Mouse (Mus musculus) adrenal gland, postnatal 36 days (tissue): ENCODE measurements around the gene Spata17. TPM values are rescaled to one million over a fixed set of nuclear protein-coding genes. Genes with fewer than 3 reads are reported as not detected.
"Not testable (repeated sequence)": the region's sequence is repeated elsewhere in the genome, so short reads cannot be mapped to it uniquely, and the experiment has no call there.

ENCODE experiments used
- DNase-seq, 2 experiments: peaks; one replicate each; pipeline ENCODE4 v3.0.0; 2021; ENCODE audit warnings: mixed read lengths in 1 of 2
- total RNA-seq, 2 experiments: library from RNA; stranded (reverse); gene quantifications; 2 replicates each; pipeline ENCODE4 v1.2.3; 2021

Gene Spata17
- total RNA-seq, 2 experiments from 2014 or later: 0.60 to 0.82 TPM

GRCm38 (mm10) chr1:187175991-187176390, 39.3 kb downstream of the Spata17 start:
- DNase-seq: no peak

- no peak for DNase-seq
Observed at GRCm38 (mm10) chr1:187170361-187170760, 44.9 kb downstream of the Spata17 start.

- no peak for DNase-seq
Observed at GRCm38 (mm10) chr1:187169646-187170045, 45.6 kb downstream of the Spata17 start.

- DNase-seq: peak in 1 of 2 experiments; percentile 2
Observed at GRCm38 (mm10) chr1:187163571-187163970, 51.7 kb downstream of the Spata17 start.

DNA sequence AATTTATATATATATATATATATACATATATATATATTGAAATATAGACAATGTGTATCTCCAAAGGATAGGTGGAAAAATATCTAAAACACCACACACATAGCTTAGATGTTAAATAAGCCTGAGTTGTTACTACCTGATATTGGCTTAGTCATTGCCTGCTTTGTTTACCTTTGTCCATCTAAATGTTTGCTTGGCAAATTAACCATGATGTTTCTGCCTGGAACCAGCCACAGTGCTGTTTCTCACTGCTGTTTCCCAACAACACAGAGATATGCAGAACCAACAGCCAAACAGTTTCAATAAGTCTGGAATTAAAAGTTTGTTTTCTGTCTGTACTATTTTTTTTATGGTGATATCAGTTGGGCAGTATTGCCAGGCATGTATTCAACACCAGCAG, 59.6 kb downstream of the Spata17 start:
- no peak for DNase-seq

DNA sequence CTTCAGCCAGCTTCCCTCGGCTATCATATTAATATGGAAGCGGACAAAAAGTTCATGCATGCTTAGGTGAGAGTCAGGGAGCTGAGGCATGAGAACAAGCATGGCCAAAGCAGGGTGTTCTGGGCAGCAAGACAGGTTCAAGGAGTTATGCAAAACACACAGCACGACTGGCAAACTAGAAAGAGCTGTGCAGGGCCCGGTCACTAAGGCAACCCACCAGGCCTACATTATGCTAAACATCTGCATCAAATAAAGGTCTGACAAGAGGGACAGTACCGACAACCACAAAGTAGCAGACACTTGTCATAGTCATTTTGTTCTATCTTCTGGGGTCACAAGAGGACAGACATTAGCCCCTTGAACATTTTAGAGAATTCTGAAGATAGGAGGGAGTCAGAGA, 61.6 kb downstream of the Spata17 start:
- DNase-seq: no peak

DNA sequence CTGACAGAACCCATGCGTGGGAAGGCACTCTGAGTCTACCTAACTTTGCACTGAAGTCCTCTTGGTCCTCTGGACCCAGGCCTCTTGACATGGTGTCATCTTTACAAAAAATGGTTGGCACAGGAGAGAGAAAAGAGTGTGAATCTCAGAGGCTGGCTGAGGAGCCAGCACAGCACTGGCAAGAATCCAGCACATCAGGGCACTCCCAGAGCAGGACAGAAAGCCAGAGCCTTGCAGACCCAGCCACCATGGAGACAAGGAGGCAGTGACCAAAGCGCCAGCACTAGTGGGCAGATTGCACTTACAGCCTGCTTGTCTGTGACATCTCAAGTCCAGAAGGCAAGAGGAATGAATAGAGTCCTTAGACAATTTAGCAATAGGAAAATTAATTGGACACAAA, 62.7 kb downstream of the Spata17 start:
- DNase-seq: no peak

DNA sequence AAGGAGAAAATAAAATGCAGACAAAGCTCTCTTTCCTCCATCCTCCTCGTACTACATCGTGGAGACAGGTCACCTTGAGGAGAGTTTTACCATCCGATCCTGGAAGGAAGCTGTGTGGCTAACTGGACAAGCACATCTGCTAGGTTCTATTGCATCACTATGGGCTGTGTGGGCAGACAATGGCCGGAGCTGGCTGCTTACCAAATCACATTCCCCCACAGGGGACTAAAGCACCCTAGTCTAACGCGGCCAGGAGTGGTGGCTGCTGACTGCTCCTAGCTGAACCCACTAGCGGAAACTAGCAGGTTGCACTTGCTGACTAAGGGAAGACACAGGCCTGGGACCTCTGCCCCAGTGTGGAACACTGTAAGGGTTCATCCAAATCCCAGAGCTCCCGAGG, 72.3 kb downstream of the Spata17 start:
- no peak for DNase-seq

DNA sequence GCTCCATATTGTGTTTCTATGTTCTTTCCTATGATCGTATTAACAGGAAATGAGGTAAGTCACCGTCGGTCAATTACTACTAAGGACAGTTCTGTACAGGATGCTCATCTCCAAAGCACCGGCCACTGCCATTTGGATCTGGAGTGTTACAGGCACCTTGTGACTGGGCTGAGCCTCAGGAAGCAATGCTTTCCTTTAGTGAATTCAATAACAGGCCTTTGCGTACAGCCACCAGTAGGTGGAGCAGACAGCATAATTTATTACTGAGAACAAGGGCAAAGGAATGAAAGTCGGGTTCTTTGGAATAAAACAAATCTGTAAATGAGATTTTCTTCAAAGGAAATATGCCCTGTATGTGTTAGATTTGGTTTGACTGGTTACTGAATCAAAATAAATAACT, 77.8 kb downstream of the Spata17 start:
- DNase-seq: peak; percentile 36 to 63

DNA sequence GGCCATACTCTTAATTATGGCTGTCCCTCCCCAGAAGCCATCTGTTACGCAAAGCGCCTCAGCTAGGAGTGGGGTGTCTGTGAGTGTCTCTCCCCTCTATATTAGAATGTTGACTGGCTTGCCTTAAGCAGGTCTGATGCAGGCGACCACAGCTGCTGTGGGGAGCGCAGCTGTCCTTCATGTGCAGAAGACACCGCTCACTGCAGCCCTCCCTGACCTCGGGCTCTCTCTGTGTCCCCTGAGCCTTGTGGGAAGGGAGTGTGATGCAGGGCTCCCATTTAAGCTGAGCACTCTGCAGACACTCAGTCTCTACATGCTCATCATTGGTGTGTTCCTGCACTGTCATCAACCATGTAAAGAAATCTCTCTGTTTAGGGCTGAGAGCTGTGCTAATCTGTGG, 79.4 kb downstream of the Spata17 start:
- no peak for DNase-seq

DNA sequence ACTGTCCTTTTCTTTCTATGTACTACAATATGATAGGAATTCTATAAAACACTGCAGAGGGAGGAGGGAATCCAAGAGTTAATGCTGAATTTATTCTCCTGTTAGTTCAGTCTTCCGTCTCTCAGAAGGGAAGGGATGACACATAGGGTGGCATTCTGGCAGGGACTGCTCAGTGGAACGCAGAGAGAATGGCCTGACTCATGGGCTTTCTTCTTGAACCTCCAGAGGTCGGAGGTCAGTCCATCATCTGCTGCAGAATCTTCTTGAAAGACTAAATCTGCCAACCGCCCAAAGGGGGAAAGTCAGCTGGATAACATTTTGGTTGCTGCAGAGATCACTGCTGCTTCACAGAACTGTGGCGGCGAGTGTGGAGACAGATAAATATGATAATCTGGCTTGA, 81.4 kb downstream of the Spata17 start:
- DNase-seq: peak in 1 of 2 experiments; percentile 27

DNA sequence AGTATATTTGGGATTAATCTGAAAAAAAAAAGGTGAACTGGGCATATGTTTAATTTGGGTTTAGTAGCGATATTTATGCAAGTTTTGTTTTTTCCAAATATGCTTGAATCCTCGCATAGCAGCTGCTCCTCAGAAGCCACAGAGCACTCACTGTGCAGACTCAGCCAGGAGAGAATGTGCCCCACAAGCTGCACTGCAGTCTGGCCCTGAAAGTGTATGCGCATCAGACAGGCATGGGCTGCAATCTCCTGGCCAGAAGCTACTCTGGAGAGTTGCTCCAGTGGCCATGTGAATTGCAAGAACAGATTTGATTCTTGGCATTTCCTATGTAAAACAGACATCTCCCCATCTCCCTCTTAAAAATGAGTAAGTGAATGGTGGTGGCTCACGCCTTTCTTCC, 82.9 kb downstream of the Spata17 start:
- no peak for DNase-seq

DNA sequence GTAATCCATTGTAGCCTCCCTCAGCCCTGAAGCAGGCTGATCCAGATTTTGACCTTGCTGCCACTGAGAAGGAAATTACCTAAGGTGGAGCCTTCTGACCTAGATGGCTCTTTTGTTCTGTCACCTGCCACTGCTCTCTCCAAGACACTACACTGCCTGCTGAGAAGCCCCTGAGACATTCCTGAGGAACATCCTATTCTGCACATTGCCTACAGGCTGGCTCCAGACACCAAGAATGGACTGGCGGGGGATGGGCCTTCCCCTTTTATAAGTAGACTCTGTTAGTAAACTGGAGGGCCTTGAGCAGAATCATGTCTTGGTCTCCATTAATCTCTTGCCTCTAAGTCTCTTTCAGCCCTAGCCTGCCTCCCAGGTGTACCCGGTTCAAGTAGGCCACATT, 87.7 kb downstream of the Spata17 start:
- not testable (repeated sequence) for DNase-seq

GRCm38 (mm10) chr1:187125733-187126132, 89.5 kb downstream of the Spata17 start:
- no peak for DNase-seq

DNA sequence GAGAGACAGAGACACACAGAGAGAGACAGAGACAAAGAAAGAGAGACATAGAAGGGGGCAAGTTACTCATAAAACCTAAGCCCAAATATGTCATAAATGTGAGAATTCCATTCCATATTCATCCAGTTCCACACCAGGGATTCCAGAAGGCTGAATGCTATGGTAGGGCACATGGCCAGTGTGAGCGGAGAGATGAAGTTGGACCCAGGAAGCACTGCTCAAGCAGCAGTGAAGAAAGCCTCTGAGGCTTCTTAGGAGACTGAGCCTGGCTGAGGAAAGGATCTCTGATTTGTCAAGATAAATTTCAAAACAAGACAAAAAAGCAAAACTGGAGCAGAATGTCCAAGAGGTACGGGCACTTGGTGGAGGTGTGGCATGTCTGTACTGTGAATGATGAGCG, 90.3 kb downstream of the Spata17 start:
- DNase-seq: no peak

DNA sequence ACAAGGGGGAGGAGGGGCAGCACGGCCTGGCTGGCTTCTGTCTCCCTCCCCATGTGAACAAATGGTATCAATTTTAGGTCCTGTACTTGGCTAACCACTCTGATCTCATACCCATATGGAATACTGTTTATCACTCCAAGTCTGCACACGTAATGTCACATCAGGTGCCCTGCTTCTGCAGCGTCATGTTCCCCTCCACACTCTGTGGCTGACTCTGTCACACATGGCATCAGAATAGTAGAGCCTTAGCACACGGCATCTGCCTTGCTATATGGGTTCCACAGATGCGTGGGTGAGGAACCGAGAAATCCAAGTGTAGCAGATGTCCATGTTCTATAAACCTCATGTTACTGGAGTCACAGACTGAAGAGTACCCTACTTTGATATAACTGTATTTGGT, 96.0 kb downstream of the Spata17 start:
- DNase-seq: no peak

DNA sequence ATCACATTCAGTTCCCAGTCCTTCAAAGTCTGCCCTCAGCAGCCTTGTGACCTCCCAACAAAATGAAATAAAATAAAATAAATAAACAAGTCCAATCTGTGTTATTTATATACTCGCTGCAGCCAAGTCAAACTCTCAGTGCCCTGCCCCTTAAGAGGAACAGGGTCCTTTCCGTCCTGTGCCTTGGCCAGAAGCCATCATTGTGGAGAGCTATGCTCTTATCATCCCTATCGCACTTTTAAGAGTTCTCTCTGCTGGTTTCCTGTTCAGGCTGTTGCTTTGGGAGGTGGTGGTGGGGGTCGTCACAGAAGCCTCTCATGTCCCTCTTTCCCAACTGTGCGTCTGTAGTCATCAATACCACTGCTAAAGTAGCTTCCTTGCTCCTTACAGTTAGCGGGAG, 97.2 kb downstream of the Spata17 start:
- no peak for DNase-seq

GRCm38 (mm10) chr1:187113716-187114115, 101.5 kb downstream of the Spata17 start:
- no peak for DNase-seq

DNA sequence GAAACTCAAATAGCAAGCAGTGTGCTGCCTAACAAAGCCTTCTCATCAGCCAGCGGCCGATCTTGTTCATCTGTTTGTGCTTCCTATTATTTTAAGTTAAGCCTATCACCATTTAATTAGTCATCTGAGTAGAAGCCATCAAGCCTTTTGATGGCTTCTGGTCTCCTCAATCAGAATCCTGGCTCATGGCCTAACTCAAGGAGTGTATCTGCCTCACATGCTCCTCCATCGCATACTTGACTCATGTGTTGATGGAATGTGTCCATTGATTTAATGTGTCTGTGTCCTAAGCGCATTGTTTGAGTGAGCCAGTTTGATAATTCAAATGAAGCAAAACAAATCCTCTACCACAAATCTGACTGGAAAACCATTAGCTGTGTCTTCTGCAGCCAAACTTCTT, 113.1 kb downstream of the Spata17 start:
- DNase-seq: no peak

- DNase-seq: no peak
Observed at GRCm38 (mm10) chr1:187101202-187101601, 114.1 kb downstream of the Spata17 start.

DNA sequence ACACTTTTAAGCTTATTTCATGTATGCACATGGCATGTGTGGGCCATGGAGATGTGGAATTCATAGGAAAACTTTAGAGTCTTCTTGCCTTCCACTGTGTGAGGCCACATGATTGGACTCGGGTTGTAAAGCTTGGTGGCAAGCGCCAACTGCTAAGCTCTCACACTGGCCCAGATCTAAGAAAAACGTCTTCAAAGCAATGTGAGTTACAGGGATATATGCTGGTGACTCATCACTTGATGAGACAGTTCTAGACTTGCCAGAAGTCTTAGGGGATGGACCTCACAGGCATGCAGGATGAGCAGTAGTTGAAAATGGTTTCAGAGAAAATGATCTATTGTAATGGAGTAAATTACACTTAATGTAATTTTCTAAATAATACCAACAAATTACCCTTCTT, 114.6 kb downstream of the Spata17 start:
- DNase-seq: no peak

DNA sequence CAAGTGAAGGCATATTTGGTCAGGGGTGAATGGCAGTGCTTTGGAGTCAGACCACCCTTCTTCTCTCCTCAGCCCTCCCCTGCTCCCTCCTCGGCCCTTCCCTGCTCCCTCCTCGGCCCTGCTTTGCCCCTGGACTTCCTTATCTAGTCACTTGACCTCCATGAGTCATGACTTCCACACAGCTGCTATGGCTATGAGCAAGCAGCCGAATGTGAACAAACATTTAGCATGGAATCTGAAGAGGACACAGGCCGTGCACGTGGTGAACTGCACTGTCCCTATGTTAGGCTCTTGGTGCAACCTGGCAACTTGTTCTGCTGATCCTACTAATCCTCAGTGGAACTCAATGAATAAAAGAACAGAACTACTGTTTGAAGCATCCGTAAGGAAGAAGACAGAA, 117.0 kb downstream of the Spata17 start:
- peak; percentile 26 to 31 for DNase-seq

GRCm38 (mm10) chr1:187092546-187092945, 122.7 kb downstream of the Spata17 start:
- no peak for DNase-seq

GRCm38 (mm10) chr1:187088660-187089395, 126.4 kb downstream of the Spata17 start:
- DNase-seq: no peak

DNA sequence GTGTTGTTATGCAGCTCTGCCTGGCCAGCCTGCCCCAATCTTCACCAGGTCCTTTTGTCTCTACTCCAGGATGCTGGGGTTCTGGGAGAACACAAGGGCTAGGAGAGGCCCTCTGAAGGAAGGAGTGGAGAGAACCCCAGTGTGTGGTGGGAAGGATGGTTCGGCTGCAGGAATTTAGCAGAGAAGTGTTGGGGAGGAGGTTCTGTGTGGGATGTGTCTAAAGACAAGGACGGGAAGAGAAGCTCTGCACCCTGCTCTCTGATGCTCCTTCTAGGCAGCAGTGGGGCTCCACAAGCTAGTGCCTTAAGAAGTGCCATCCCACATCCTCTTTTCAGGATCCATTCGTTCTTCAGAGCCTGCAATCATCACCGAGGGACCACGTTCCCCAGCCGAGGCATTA, 129.2 kb downstream of the Spata17 start:
- DNase-seq: no peak
